Mouse (Mus musculus): ENCODE results near the gene Naa35. TPM values are rescaled to one million over a fixed set of nuclear protein-coding genes. Genes with fewer than 3 reads are reported as not detected.

Naa35 gene
- polyA plus RNA-seq, 1 experiment: 46.5 TPM

- H3K36me3 ChIP-seq (ENCODE audit: control insufficient read depth, insufficient read depth, low read length): peaks cover 6% of the 10 kb centered on the region
- TF ChIP-seq POLR2A (IDR thresholded peaks at IDR 0.05; ENCODE audit: control insufficient read depth, low read depth, low read length) (no peak), CTCF (IDR thresholded peaks at IDR 0.05; ENCODE audit: control insufficient read depth, insufficient read depth, insufficient replicate concordance, low read depth, low read length) (no peak)
Measured at GRCm38 (mm10) chr13:59615152-59615551, 30.1 kb downstream of the Naa35 start.

GRCm38 (mm10) chr13:59615554-59615953 lies 30.5 kb downstream of the Naa35 start:
- H3K4me1 ChIP-seq (ENCODE audit: control insufficient read depth, insufficient read depth, low read length): no peaks in the 10 kb centered on the region
- no peaks in the 10 kb centered on the region for H3K27me3 ChIP-seq (ENCODE audit: control insufficient read depth, insufficient read depth, low read length)
- peaks cover 4% of the 10 kb centered on the region for H3K36me3 ChIP-seq (ENCODE audit: control insufficient read depth, insufficient read depth, low read length)
- H3K4me3 ChIP-seq (ENCODE audit: control insufficient read depth, low read depth, low read length): no peak overlapping the region
- TF ChIP-seq POLR2A (IDR thresholded peaks at IDR 0.05; ENCODE audit: control insufficient read depth, low read depth, low read length) (no peak), CTCF (IDR thresholded peaks at IDR 0.05; ENCODE audit: control insufficient read depth, insufficient read depth, insufficient replicate concordance, low read depth, low read length) (no peak)
- no peak overlapping the region for H3K27ac ChIP-seq (ENCODE audit: control insufficient read depth, insufficient read depth, low read depth, low read length)

More at GRCm38 (mm10) chr13:59615152-59615551, 30.1 kb downstream of the Naa35 start:
- Histone ChIP-seq H3K27ac (ENCODE audit: control insufficient read depth, insufficient read depth, low read depth, low read length) (no peak overlapping the region), H3K27me3 (ENCODE audit: control insufficient read depth, insufficient read depth, low read length) (no peaks in the 10 kb centered on the region), H3K4me3 (ENCODE audit: control insufficient read depth, low read depth, low read length) (no peak overlapping the region), H3K4me1 (ENCODE audit: control insufficient read depth, insufficient read depth, low read length) (no peaks in the 10 kb centered on the region)

- H3K4me3 ChIP-seq (ENCODE audit: control insufficient read depth, low read depth, low read length): no peak overlapping the region
- H3K36me3 ChIP-seq (ENCODE audit: control insufficient read depth, insufficient read depth, low read length): peaks cover 5% of the 10 kb centered on the region
- H3K27me3 ChIP-seq (ENCODE audit: control insufficient read depth, insufficient read depth, low read length): no peaks in the 10 kb centered on the region
- H3K4me1 ChIP-seq (ENCODE audit: control insufficient read depth, insufficient read depth, low read length): no peaks in the 10 kb centered on the region
- H3K27ac ChIP-seq (ENCODE audit: control insufficient read depth, insufficient read depth, low read depth, low read length): no peak overlapping the region
- TF ChIP-seq POLR2A (IDR thresholded peaks at IDR 0.05; ENCODE audit: control insufficient read depth, low read depth, low read length): no peak
- no peak for TF ChIP-seq CTCF (IDR thresholded peaks at IDR 0.05; ENCODE audit: control insufficient read depth, insufficient read depth, insufficient replicate concordance, low read depth, low read length)
Measured at GRCm38 (mm10) chr13:59618463-59618862, 33.4 kb downstream of the Naa35 start.

- Histone ChIP-seq H3K36me3 (ENCODE audit: control insufficient read depth, insufficient read depth, low read length) (peaks cover 5% of the 10 kb centered on the region), H3K27ac (ENCODE audit: control insufficient read depth, insufficient read depth, low read depth, low read length) (no peak overlapping the region), H3K27me3 (ENCODE audit: control insufficient read depth, insufficient read depth, low read length) (no peaks in the 10 kb centered on the region), H3K4me3 (ENCODE audit: control insufficient read depth, low read depth, low read length) (no peak overlapping the region), H3K4me1 (ENCODE audit: control insufficient read depth, insufficient read depth, low read length) (no peaks in the 10 kb centered on the region)
- TF ChIP-seq POLR2A (IDR thresholded peaks at IDR 0.05; ENCODE audit: control insufficient read depth, low read depth, low read length): no peak
- no peak for TF ChIP-seq CTCF (IDR thresholded peaks at IDR 0.05; ENCODE audit: control insufficient read depth, insufficient read depth, insufficient replicate concordance, low read depth, low read length)
Measured at GRCm38 (mm10) chr13:59621643-59622489, 36.8 kb downstream of the Naa35 start.

- peaks cover 8% of the 10 kb centered on the region for H3K36me3 ChIP-seq (ENCODE audit: control insufficient read depth, insufficient read depth, low read length)
- H3K27ac ChIP-seq (ENCODE audit: control insufficient read depth, insufficient read depth, low read depth, low read length): no peak overlapping the region
- TF ChIP-seq CTCF (IDR thresholded peaks at IDR 0.05; ENCODE audit: control insufficient read depth, insufficient read depth, insufficient replicate concordance, low read depth, low read length) (no peak), POLR2A (IDR thresholded peaks at IDR 0.05; ENCODE audit: control insufficient read depth, low read depth, low read length) (no peak)
- no peaks in the 10 kb centered on the region for H3K4me1 ChIP-seq (ENCODE audit: control insufficient read depth, insufficient read depth, low read length)
- H3K4me3 ChIP-seq (ENCODE audit: control insufficient read depth, low read depth, low read length): no peak overlapping the region
- H3K27me3 ChIP-seq (ENCODE audit: control insufficient read depth, insufficient read depth, low read length): no peaks in the 10 kb centered on the region
Measured at GRCm38 (mm10) chr13:59624389-59624788, 39.3 kb downstream of the Naa35 start.

- TF ChIP-seq CTCF (IDR thresholded peaks at IDR 0.05; ENCODE audit: control insufficient read depth, insufficient read depth, insufficient replicate concordance, low read depth, low read length): no peak
- no peak for TF ChIP-seq POLR2A (IDR thresholded peaks at IDR 0.05; ENCODE audit: control insufficient read depth, low read depth, low read length)
- Histone ChIP-seq H3K4me3 (ENCODE audit: control insufficient read depth, low read depth, low read length) (no peak overlapping the region), H3K4me1 (ENCODE audit: control insufficient read depth, insufficient read depth, low read length) (no peaks in the 10 kb centered on the region), H3K27me3 (ENCODE audit: control insufficient read depth, insufficient read depth, low read length) (no peaks in the 10 kb centered on the region), H3K27ac (ENCODE audit: control insufficient read depth, insufficient read depth, low read depth, low read length) (no peak overlapping the region), H3K36me3 (ENCODE audit: control insufficient read depth, insufficient read depth, low read length) (peaks cover 8% of the 10 kb centered on the region)
Measured at GRCm38 (mm10) chr13:59624903-59625302, 39.8 kb downstream of the Naa35 start.

- no peak for TF ChIP-seq CTCF (IDR thresholded peaks at IDR 0.05; ENCODE audit: control insufficient read depth, insufficient read depth, insufficient replicate concordance, low read depth, low read length)
- TF ChIP-seq POLR2A (IDR thresholded peaks at IDR 0.05; ENCODE audit: control insufficient read depth, low read depth, low read length): no peak
- H3K36me3 ChIP-seq (ENCODE audit: control insufficient read depth, insufficient read depth, low read length): peaks cover 11% of the 10 kb centered on the region
- H3K4me1 ChIP-seq (ENCODE audit: control insufficient read depth, insufficient read depth, low read length): no peaks in the 10 kb centered on the region
- H3K27ac ChIP-seq (ENCODE audit: control insufficient read depth, insufficient read depth, low read depth, low read length): no peak overlapping the region
- H3K4me3 ChIP-seq (ENCODE audit: control insufficient read depth, low read depth, low read length): no peak overlapping the region
- no peaks in the 10 kb centered on the region for H3K27me3 ChIP-seq (ENCODE audit: control insufficient read depth, insufficient read depth, low read length)
Measured at GRCm38 (mm10) chr13:59626739-59627138, 41.7 kb downstream of the Naa35 start.
